Mouse (Mus musculus) cerebellum, postnatal 4 days (tissue): ENCODE results near the gene Espl1.

Experiments used
- DNase-seq, 2 experiments: peaks; one replicate each; pipeline ENCODE4 v3.0.0; 2022; ENCODE audit warnings: low spot score in 2 of 2, mixed read lengths in 1 of 2

Gene Espl1

DNA sequence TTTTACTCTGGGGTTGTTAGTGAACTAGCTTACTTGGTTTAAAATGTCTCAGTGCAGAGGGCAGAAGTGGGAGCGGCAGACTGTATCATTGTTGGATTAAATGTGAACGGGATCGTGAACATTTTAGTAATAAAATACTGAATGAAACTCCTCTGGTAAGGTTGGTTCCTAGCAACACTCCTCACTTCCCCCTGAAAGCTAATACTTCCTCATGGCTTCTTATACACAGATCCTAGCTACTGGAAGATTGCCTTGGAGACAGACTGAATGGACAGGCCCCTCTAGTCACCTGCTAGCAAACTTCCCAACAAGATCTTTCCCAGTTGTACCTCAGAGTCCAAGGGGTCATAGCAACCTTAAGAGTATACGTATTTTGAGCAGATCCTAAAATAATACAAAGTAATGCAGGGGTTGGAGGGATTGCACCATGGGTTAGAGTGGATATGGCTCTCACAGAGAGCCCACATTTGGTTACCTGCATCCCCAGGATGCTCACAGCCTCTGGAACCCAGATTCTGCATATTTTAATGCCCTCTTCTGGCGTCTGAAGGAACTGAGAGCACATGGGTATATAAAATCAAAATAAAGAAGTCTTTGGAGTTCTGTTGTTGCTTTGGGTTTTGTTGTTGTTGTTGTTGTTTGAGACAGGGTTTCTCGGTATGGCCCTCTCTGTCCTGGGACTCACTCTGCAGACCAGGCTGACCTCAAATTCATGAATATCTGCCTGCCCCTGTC is 21.9 kb upstream of the Espl1 start:
- no peak for DNase-seq

DNA sequence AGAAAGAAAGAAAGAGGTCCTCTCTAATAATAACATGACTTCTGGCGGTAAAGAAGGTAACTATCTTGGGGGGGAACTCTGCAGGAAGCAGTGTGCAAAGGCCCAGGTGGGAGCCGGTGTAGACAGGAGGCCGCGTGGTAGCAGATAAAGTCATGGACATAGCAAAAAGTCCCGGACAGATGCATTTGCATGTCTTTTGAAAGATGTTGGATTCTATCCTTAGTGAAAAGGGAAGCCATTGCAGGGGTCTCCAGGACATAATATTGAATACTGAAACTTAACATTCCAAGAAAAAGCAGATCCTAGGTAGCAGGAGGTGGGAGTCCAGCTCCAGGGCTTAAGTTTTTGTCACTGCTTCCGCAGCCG is 17.4 kb upstream of the Espl1 start:
- DNase-seq: no peak

- peak; percentile 66 to 92 for DNase-seq
Observed at GRCm38 (mm10) chr15:102279092-102279782, 16.8 kb upstream of the Espl1 start, which contains the start of gene Mfsd5. Gene Mfsd5 (plus strand): TSS chr15:102279454.

DNA sequence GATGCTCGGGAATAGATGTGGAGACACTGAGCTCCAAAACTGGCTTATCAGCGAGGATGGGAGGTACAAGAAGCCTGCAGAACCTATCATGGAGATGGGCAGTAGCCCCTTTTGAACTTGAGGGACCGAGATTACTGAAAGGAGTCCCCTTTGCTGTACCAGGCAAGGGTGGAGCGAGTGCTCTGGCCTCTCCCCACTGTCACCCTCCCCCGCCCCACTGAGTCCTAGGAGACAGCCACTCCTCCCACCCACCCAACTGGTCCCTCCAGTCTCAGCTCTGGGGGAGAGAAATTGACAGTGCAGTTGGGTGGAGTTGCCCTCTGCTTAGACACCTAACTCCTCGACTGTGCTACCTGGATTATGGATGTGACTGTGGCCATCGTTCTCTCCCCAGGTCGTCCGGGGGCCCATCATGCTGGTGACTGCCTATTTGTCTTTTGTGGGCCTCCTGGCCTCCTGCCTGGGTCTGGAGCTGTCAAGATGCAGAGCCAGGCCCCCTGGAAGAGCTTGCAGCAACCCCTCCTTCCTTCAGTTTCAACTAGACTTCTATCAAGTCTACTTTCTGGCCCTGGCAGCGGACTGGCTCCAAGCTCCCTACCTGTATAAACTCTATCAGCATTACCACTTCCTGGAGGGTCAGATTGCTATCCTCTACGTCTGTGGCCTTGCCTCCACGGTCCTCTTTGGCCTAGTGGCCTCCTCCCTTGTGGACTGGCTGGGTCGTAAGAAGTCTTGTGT is 16.1 kb upstream of the Espl1 start:
- DNase-seq: no peak

- DNase-seq: no peak
Observed at GRCm38 (mm10) chr15:102280623-102281022, 15.4 kb upstream of the Espl1 start.

- no peak for DNase-seq
Observed at GRCm38 (mm10) chr15:102282463-102283292, 13.4 kb upstream of the Espl1 start.

DNA sequence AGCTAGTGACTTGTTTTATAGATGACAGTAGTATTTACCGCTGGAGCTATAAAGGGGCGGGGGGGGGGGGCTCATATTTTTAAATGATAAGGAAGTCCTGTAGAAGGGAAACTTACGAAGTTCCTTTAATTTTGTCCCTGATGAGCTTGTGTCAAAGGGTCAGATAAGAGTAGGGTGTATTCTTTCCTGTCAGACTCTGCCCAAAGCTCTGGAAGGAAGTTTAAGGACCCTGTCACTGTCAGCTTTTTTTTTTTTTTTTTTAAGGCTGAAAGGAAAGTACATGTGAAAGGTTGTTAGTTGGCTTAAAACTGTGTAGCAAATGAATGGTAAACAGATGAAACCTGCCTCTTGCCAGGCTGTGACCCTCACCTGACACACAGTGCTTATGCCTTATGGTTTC is 12.4 kb upstream of the Espl1 start:
- no peak for DNase-seq

DNA sequence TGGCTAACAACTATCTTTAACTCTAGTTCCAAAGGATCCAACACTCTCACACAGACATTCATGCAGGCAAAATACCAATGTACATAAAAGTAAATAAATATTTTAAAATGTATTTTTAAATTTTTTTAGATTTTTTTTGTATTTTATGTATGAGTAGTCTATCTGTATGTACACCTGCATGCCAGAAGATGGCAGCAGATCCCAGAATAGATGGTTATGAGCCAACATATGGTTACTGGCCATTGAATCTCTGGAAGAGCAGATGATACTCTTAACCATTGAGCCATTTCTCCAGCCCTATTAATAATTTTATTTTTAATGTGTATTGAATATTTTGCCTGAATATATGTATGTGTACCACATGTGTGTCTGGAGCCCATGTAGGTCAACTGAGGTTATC is 8.7 kb upstream of the Espl1 start:
- DNase-seq: no peak

GRCm38 (mm10) chr15:102296368-102297006 is 421 bp downstream of the Espl1 start:
- no peak for DNase-seq

DNA sequence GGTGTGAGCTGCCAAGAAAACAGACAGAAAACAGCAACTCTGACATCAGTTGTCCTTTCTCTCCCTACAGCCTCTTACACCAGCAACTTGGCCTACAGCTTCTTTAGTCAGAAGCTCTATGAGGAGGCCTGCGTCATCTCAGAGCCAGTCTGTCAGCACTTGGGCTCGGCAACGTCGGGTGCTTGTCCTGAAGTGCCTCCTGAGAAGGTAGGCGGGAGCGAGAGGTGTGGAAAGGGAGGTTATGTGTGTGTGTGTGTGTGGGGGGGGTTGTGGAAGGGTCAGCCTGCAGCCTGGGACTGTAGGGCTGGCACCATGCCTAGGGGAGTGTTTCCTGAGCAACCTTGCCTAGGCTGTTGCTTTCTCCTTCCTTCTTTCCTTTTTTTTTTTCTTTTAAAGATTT is 6.5 kb downstream of the Espl1 start:
- DNase-seq: no peak

- DNase-seq: no peak
Observed at GRCm38 (mm10) chr15:102308717-102309116, 12.7 kb downstream of the Espl1 start.

DNA sequence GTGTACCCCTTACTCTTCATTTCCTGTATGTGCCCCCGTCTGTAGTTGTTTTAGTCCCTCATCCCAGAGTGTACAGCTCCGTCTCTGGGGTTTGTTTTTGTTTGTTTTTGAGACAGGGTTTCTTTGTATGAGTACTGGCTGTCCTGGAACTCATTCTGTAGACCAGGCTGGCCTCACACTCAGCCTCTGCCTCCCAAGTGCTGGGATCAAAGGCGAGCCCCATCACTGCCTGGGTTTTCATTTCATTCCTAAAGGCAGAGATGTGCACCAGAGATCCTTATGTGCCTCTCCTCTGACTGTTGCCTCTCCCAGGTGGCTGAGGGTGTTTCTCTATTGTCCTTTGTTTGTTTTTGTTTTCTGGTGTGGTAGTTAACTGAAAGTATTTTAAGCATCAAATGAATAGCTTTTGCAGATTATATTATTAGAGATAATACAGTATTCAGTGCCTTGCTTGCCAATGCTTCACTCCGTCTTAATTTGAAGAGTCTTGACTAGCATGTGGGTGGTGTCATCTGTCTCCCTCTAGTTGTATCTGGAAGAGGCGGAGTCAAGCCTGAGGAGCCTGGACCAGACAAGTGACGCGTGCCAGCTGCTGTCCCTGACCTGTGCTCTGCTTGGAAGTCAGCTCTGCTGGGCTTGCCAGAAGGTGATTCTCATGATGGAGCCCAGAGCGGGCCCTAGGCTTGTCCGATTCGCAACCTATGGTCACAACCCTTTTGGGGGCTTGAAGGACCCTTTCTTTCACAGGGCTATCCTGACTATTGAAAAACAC is 14.2 kb downstream of the Espl1 start:
- no peak for DNase-seq

DNA sequence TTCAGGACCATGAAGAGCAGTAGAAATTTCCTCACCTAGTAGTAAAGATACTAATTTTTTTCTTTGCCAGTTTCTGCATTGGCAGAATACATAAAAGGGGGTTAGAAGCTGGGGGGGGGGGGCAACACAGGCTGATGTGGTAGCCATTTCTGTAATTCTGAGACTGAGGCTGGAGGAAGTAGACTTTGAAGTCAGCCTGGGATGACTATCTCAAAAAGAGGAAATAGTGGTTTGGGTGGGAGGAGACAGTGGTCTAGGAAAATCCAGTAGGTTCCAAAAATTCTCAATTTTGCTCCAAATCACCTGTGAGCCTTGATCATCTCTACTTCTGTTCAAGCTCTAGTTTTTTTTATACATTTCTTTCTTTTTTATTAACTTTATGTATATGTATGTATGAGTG is 15.4 kb downstream of the Espl1 start:
- DNase-seq: no peak

DNA sequence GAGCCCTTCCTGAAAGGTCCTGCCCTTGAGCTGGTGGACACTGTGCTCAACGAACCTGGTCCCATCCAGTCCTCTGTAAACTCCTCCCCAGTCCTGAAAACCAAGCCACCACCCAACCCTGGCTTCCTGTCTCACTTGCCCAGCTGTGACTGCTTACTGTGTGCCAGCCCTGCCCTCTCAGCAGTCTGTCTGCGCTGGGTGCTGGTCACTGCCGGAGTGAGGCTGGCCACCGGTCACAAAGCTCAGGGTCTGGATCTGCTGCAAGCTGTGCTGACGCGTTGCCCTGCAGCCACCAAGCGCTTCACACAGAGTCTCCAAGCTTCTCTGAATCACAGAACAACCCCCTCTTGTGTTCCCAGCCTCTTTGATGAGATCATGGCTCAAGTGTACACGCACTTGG is 19.2 kb downstream of the Espl1 start:
- DNase-seq: no peak

DNA sequence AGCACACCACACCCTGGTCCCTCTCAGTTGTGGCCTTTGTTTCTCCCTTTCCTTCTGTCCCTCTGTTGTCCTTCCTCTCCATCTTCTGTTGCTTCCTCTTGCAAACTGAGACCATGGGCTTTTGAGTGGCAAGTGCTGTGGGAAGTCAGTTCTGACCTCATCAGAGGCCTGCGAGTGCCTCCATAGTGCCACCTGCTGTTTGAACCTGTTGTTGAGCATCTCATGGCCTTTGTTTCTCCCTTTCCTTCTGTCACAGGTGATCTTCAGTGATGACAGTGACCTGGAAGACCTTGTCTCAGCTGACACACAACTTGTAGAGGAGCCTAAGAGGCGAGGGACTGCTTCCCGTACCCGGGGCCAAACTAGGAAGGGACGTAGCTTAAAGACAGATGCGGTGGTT is 20.2 kb downstream of the Espl1 start:
- DNase-seq: peak in 1 of 2 experiments; percentile 49

DNA sequence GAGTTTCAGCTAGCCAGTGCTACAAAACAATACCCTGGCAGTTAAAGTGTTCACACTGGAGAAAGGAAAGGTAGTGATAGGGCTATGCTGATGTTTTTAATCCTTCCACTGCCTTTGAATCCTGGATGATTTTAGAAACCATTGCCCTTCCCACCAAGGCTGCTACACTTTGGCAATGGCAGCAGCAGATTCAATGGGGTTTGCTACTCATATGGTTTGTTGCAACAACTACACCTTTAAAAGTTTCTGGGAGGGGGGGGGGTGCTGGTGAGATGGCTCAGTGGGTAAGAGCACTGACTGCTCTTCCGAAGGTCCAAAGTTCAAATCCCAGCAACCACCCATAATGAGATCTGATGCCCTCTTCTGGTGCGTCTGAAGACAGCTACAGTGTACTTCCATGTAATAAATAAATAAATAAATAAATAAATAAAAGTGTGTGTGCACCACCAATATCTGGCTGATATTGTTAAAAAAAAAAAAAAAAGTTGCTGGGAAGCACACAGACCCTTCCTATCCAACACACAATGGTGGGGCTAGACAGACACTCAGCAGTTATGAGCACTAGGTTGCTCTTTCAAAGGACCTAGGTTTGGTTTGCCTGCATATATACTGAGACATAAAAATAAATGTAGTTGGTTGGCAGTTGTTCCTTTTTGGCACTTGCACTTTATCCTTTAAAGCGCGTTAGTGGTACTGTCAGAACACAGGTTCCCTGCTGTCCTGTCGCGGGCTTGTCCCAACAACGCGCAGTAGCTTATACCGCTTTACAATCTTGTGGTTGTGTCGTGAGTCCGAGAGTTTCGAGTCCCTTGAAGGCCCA is 28.8 kb downstream of the Espl1 start:
- no peak for DNase-seq

- DNase-seq: peak; percentile 57 to 83
Observed at GRCm38 (mm10) chr15:102326022-102326576, 30.0 kb downstream of the Espl1 start, which contains the start of gene Pfdn5. Gene Pfdn5 (plus strand): TSS chr15:102326116.

DNA sequence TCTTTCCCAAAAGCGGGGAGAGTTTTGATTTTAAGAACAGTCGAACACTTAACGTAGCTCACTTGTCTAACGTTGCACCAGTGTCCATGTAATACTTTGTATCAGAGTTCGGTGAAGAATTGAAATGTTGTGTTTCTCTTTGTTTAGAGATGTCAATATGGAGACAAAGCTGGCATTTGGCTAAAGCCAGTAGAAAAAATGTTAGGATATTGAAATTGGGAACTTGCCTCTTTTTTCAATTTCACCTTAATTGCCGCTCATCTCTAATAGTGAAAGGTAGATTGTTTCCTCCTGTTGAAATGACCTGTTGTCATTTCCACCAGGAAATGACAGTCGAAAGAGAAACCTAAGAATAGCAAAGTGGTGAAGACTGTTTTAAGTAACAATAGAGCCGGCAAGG is 30.8 kb downstream of the Espl1 start:
- no peak for DNase-seq

GRCm38 (mm10) chr15:102331610-102332015 is 35.5 kb downstream of the Espl1 start, which contains the start of gene Myg1:
Gene Myg1 (plus strand): TSS chr15:102331709.
- DNase-seq: peak; percentile 51 to 70
